Mouse (Mus musculus): ENCODE results near the gene Pomt1. TPM values are rescaled to one million over a fixed set of nuclear protein-coding genes. Genes with fewer than 3 reads are reported as not detected.
"Not testable (repeated sequence)": the region's sequence is repeated elsewhere in the genome, so short reads cannot be mapped to it uniquely, and the experiment has no call there.

Gene Pomt1
- polyA plus RNA-seq, 1 experiment from 2014 or later, result 28.2 TPM

GRCm38 (mm10) chr2:32294348-32294747, 58.0 kb downstream of the Pomt1 start:
- 86% methylated on average over 8 of the region's 8 CpGs for WGBS

GRCm38 (mm10) chr2:32295285-32295684, 58.9 kb downstream of the Pomt1 start:
- H3K4me2 ChIP-seq (replicated peaks; ENCODE audit: low read depth, low read length), result no peak overlapping the region
- no peak overlapping the region for H3K27ac ChIP-seq (ENCODE audit: low read length)
- ATAC-seq (ENCODE audit: insufficient number of reproducible peaks, insufficient read depth, low FRiP score, low read depth), result no peak
- H3K4me1 ChIP-seq (ENCODE audit: control insufficient read depth, insufficient read depth, low read length), result no peaks in the 10 kb centered on the region
- no peak overlapping the region for H3K9ac ChIP-seq (replicated peaks; ENCODE audit: low read depth, low read length)
- peaks cover 51% of the 10 kb centered on the region for H3K36me3 ChIP-seq (ENCODE audit: control insufficient read depth, insufficient read depth, low read length)
- H3K4me3 ChIP-seq (ENCODE audit: low read depth, low read length), result no peak overlapping the region
- WGBS, result 78% methylated on average over 3 of the region's 3 CpGs
- H3K9me3 ChIP-seq (ENCODE audit: control insufficient read depth, low read depth, low read length), result no peaks in the 10 kb centered on the region
- H3K27me3 ChIP-seq (ENCODE audit: control insufficient read depth, insufficient read depth, low read length), result no peaks in the 10 kb centered on the region

More at GRCm38 (mm10) chr2:32294348-32294747, 58.0 kb downstream of the Pomt1 start:
- no peak overlapping the region for H3K27ac ChIP-seq (ENCODE audit: low read length)
- H3K4me2 ChIP-seq (replicated peaks; ENCODE audit: low read depth, low read length), result no peak overlapping the region
- H3K4me3 ChIP-seq (ENCODE audit: low read depth, low read length), result no peak overlapping the region
- H3K9me3 ChIP-seq (ENCODE audit: control insufficient read depth, low read depth, low read length), result no peaks in the 10 kb centered on the region
- no peak for ATAC-seq (ENCODE audit: insufficient number of reproducible peaks, insufficient read depth, low FRiP score, low read depth)
- H3K4me1 ChIP-seq (ENCODE audit: control insufficient read depth, insufficient read depth, low read length), result 0 out of 2 replicates have a peak, but pooled peaks cover 2% of the 10 kb centered on the region
- no peaks in the 10 kb centered on the region for H3K27me3 ChIP-seq (ENCODE audit: control insufficient read depth, insufficient read depth, low read length)
- peaks cover 42% of the 10 kb centered on the region for H3K36me3 ChIP-seq (ENCODE audit: control insufficient read depth, insufficient read depth, low read length)
- no peak overlapping the region for H3K9ac ChIP-seq (replicated peaks; ENCODE audit: low read depth, low read length)

DNA sequence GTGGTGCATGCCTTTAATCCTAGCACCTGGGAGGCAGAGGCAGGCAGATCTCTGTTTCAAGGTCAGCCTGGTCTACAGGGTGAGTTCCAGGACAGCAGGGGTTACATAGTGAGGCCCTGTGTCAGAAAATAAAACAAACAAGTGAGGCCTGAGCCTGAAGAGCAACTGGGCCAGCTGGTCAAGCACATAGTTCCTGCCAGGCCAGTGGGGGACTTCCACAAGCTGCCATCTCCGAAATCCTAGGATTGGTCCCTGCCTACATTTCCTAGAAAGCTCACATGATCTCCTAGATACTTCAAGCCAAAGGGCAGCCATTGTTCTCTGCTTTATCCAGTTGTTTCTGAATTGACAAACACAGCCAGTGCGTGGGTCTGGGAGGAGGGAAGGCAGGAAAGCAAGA, 59.5 kb downstream of the Pomt1 start:
- not testable (repeated sequence) for H3K4me1 ChIP-seq (ENCODE audit: control insufficient read depth, insufficient read depth, low read length); H3K9me3 ChIP-seq (ENCODE audit: control insufficient read depth, low read depth, low read length); ATAC-seq (ENCODE audit: insufficient number of reproducible peaks, insufficient read depth, low FRiP score, low read depth); H3K9ac ChIP-seq (replicated peaks; ENCODE audit: low read depth, low read length); H3K27me3 ChIP-seq (ENCODE audit: control insufficient read depth, insufficient read depth, low read length); H3K4me2 ChIP-seq (replicated peaks; ENCODE audit: low read depth, low read length); H3K27ac ChIP-seq (ENCODE audit: low read length); H3K4me3 ChIP-seq (ENCODE audit: low read depth, low read length)
- WGBS, result 85% methylated on average over 2 of the region's 2 CpGs
- peaks cover 54% of the 10 kb centered on the region for H3K36me3 ChIP-seq (ENCODE audit: control insufficient read depth, insufficient read depth, low read length)

GRCm38 (mm10) chr2:32299469-32299868, 63.1 kb downstream of the Pomt1 start:
- Histone ChIP-seq H3K9me3 (ENCODE audit: control insufficient read depth, low read depth, low read length) (no peaks in the 10 kb centered on the region), H3K4me3 (ENCODE audit: low read depth, low read length) (no peak overlapping the region), H3K36me3 (ENCODE audit: control insufficient read depth, insufficient read depth, low read length) (peaks cover 71% of the 10 kb centered on the region), H3K27ac (ENCODE audit: low read length) (no peak overlapping the region), H3K4me2 (replicated peaks; ENCODE audit: low read depth, low read length) (no peak overlapping the region), H3K27me3 (ENCODE audit: control insufficient read depth, insufficient read depth, low read length) (no peaks in the 10 kb centered on the region), H3K9ac (replicated peaks; ENCODE audit: low read depth, low read length) (no peak overlapping the region), H3K4me1 (ENCODE audit: control insufficient read depth, insufficient read depth, low read length) (no peaks in the 10 kb centered on the region)
- no peak for ATAC-seq (ENCODE audit: insufficient number of reproducible peaks, insufficient read depth, low FRiP score, low read depth)
- WGBS, result 91% methylated on average over 4 of the region's 4 CpGs

GRCm38 (mm10) chr2:32302952-32303351, 66.6 kb downstream of the Pomt1 start:
- H3K9me3 ChIP-seq (ENCODE audit: control insufficient read depth, low read depth, low read length), result no peaks in the 10 kb centered on the region
- no peak for ATAC-seq (ENCODE audit: insufficient number of reproducible peaks, insufficient read depth, low FRiP score, low read depth)
- no peaks in the 10 kb centered on the region for H3K27me3 ChIP-seq (ENCODE audit: control insufficient read depth, insufficient read depth, low read length)
- no peak overlapping the region for H3K4me3 ChIP-seq (ENCODE audit: low read depth, low read length)
- WGBS, result 88% methylated on average over 10 of the region's 10 CpGs
- no peak overlapping the region for H3K4me2 ChIP-seq (replicated peaks; ENCODE audit: low read depth, low read length)
- no peak overlapping the region for H3K9ac ChIP-seq (replicated peaks; ENCODE audit: low read depth, low read length)
- H3K4me1 ChIP-seq (ENCODE audit: control insufficient read depth, insufficient read depth, low read length), result no peaks in the 10 kb centered on the region
- H3K36me3 ChIP-seq (ENCODE audit: control insufficient read depth, insufficient read depth, low read length), result peaks cover 82% of the 10 kb centered on the region
- H3K27ac ChIP-seq (ENCODE audit: low read length), result no peak overlapping the region

DNA sequence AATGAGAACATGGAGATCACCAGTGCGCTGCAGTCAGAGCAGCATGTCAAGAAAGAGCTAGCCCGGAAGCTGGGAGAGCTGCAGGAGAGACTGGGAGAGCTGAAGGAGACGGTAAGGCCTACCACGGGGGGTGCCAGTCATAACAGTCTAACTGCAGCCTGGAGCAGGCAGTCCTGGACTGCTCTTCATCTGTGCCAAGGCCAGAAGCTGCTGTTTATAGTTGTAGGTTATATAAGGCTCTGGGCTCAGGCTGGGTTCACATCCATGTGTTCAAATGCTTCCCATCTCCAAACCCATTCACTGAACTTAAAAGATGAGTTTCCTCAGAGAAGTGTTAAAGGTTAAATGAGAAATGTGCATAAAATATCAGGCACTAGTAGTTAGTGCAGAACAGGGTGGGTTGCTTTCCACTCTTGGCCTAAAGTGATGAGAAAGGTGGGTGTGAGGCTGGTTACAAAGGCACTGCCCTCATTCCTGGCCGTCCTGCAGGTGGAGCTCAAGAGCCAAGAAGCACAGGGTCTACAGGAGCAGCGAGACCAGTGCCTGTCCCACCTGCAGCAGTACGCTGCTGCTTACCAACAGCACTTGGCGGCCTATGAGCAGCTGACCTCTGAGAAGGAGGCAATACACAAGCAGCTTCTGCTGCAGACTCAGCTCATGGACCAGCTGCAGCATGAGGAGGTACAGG, 67.9 kb downstream of the Pomt1 start:
- Histone ChIP-seq H3K4me2 (replicated peaks; ENCODE audit: low read depth, low read length) (no peak overlapping the region), H3K27ac (ENCODE audit: low read length) (no peak overlapping the region), H3K4me1 (ENCODE audit: control insufficient read depth, insufficient read depth, low read length) (no peaks in the 10 kb centered on the region), H3K4me3 (ENCODE audit: low read depth, low read length) (no peak overlapping the region), H3K9ac (replicated peaks; ENCODE audit: low read depth, low read length) (no peak overlapping the region), H3K27me3 (ENCODE audit: control insufficient read depth, insufficient read depth, low read length) (no peaks in the 10 kb centered on the region), H3K36me3 (ENCODE audit: control insufficient read depth, insufficient read depth, low read length) (peaks cover 81% of the 10 kb centered on the region), H3K9me3 (ENCODE audit: control insufficient read depth, low read depth, low read length) (no peaks in the 10 kb centered on the region)
- WGBS, result 60% methylated on average over 8 of the region's 8 CpGs
- ATAC-seq (ENCODE audit: insufficient number of reproducible peaks, insufficient read depth, low FRiP score, low read depth), result 0 out of 2 replicates have a peak, but pooled peaks have one; percentile 28

Other genes with a start within 250 kb of the Pomt1 start
- 1.2 and 1.5 TPM in 2 replicates for gene Fam78a, start 151.7 kb upstream of the Pomt1 start, polyA plus RNA-seq (2014; fragmentation: Nextera tagmentation; extraction: Ambion mirVana)
- gene Plpp7, start 141.1 kb upstream of the Pomt1 start, polyA plus RNA-seq (2014; fragmentation: Nextera tagmentation; extraction: Ambion mirVana), result 3.3 and 4.5 TPM in 2 replicates
- 54.2 and 59.8 TPM in 2 replicates for gene Prrc2b, start 85.5 kb upstream of the Pomt1 start, polyA plus RNA-seq (2014; fragmentation: Nextera tagmentation; extraction: Ambion mirVana)
- 64.7 and 65.3 TPM in 2 replicates for gene Uck1, start 23.6 kb downstream of the Pomt1 start, polyA plus RNA-seq (2014; fragmentation: Nextera tagmentation; extraction: Ambion mirVana)
- 23.1 and 24.3 TPM in 2 replicates for gene Golga2, start 50.8 kb downstream of the Pomt1 start, polyA plus RNA-seq (2014; fragmentation: Nextera tagmentation; extraction: Ambion mirVana)
- 137 and 143 TPM in 2 replicates for gene Swi5, start 51.5 kb downstream of the Pomt1 start, polyA plus RNA-seq (2014; fragmentation: Nextera tagmentation; extraction: Ambion mirVana)
- 44.7 and 45.4 TPM in 2 replicates for gene Ciz1, start 115.7 kb downstream of the Pomt1 start, polyA plus RNA-seq (2014; fragmentation: Nextera tagmentation; extraction: Ambion mirVana)
- gene Dnm1, start 116.7 kb downstream of the Pomt1 start, polyA plus RNA-seq (2014; fragmentation: Nextera tagmentation; extraction: Ambion mirVana), result 20.5 and 22.6 TPM in 2 replicates
- gene 1110008P14Rik, start 145.3 kb downstream of the Pomt1 start, polyA plus RNA-seq (2014; fragmentation: Nextera tagmentation; extraction: Ambion mirVana), result 35.0 and 46.3 TPM in 2 replicates
- gene Lcn2, start 151.7 kb downstream of the Pomt1 start, polyA plus RNA-seq (2014; fragmentation: Nextera tagmentation; extraction: Ambion mirVana), result 3.7 and 6.8 TPM in 2 replicates
- gene Ptges2, start 159.3 kb downstream of the Pomt1 start, polyA plus RNA-seq (2014; fragmentation: Nextera tagmentation; extraction: Ambion mirVana), result 28.1 and 30.5 TPM in 2 replicates
- gene Naif1, start 213.9 kb downstream of the Pomt1 start, polyA plus RNA-seq (2014; fragmentation: Nextera tagmentation; extraction: Ambion mirVana), result 5.6 TPM in 2 replicates
- gene Slc25a25, start 214.9 kb downstream of the Pomt1 start, polyA plus RNA-seq (2014; fragmentation: Nextera tagmentation; extraction: Ambion mirVana), result 13.7 and 14.1 TPM in 2 replicates

Measured in stomach, embryonic 14.5 days (tissue).